Mouse (Mus musculus): ENCODE results near the gene Nol6.

- TF ChIP-seq CTCF (IDR thresholded peaks at IDR 0.05; ENCODE audit: low read depth) (no peak), EP300 (IDR thresholded peaks at IDR 0.05; ENCODE audit: low read depth) (no peak)
Observed at GRCm38 (mm10) chr4:41097381-41097780, 26.9 kb downstream of the Nol6 start.
